Mouse (Mus musculus) WW6 (cell line): Measurements from ENCODE around the gene Entr1.

Source experiments
- DNase-seq: peaks from one replicate; pipeline ENCODE4 v3.0.0-alpha.2; 2013; ENCODE audit warnings: low read depth, low spot score

The Entr1 gene

GRCm38 (mm10) chr2:26348241-26348640 lies 40.9 kb downstream of the Entr1 start:
- no peak for DNase-seq

GRCm38 (mm10) chr2:26342609-26343490 lies 46.3 kb downstream of the Entr1 start:
- DNase-seq: no peak

GRCm38 (mm10) chr2:26342044-26342443 lies 47.1 kb downstream of the Entr1 start:
- DNase-seq: no peak

GRCm38 (mm10) chr2:26341510-26341981 lies 47.6 kb downstream of the Entr1 start:
- DNase-seq: no peak

GRCm38 (mm10) chr2:26339204-26339551 lies 49.9 kb downstream of the Entr1 start:
- no peak for DNase-seq

GRCm38 (mm10) chr2:26338302-26339203 lies 50.6 kb downstream of the Entr1 start:
- no peak for DNase-seq
